Mouse (Mus musculus): Measurements from ENCODE around the gene Tle4.

GRCm38 (mm10) chr19:14585235-14585634, 12.6 kb downstream of the Tle4 start:
- no peak for TF ChIP-seq CTCF (IDR thresholded peaks at IDR 0.05; ENCODE audit: low read depth)
- no peak for TF ChIP-seq EP300 (IDR thresholded peaks at IDR 0.05; ENCODE audit: low read depth)

All from heart, postnatal 0 days (tissue).